Mouse (Mus musculus) embryo, embryonic 10.5 days (tissue): ENCODE measurements around the gene C8a.

Experiments used
- DNase-seq: peaks from one replicate; pipeline ENCODE4 v3.0.0-alpha.2; 2015; ENCODE audit warnings: low spot score

C8a gene

GRCm38 (mm10) chr4:104769602-104770001 is 106.6 kb downstream of the C8a start:
- no peak for DNase-seq

DNA sequence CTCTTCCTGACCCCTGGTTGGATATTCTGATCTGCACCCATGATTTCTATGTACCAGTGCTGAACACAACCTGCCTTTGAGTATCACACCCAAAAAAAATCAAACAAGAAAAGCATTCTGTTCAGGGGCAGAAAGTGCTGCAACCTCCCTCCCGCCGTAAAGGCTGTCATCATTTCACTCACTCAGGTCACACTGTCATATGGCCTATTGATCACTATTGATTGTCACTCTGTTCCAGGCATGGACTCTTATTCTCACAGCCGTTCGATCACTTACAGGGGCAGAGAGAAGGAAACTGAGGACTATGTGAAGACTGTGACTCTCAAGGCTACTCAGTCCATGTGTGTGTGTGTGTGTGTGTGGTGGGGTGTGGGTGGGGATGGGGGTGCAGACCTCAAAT is 108.0 kb downstream of the C8a start:
- no peak for DNase-seq

GRCm38 (mm10) chr4:104766065-104766464 is 110.1 kb downstream of the C8a start, which contains the start of gene C8b:
TSS of gene C8b (plus strand) at chr4:104766317.
- no peak for DNase-seq
